Mouse (Mus musculus) lung, postnatal 0 days (tissue): ENCODE results near the gene Rspo4.

Experiments
- CTCF ChIP-seq: IDR thresholded peaks from 2 replicates; pipeline ENCODE4 v1.5.1; 2016; ENCODE audit warnings: antibody characterized with exemption, mild to moderate bottlenecking
- EP300 ChIP-seq: IDR thresholded peaks from 2 replicates; pipeline ENCODE4 v1.6.1; 2016; ENCODE audit warnings: antibody characterized with exemption, mild to moderate bottlenecking, control low read depth

DNA sequence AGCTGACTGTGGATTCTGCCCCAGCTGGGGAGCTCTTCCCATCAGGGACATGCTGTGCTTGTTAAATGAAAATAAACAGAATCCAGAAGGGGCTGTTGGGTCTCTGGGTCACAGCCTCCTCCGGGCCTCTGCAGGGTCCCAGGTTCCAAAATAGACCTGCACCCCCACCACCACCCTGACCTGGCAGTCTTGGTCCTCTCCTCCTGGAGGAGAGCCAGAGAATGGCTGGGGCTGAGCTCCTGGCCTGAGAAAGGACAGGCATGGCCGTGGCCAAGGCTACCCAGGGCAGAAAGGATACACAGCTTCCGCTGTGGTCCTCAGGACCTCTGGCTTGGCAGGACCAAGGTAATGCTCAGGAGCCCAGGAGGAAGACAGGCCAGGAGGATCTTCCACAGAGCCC lies 61.9 kb downstream of the Rspo4 start:
- TF ChIP-seq CTCF = no peak
- TF ChIP-seq EP300 = no peak
